Mouse (Mus musculus) kidney, embryonic 16.5 days (tissue): ENCODE data around the gene Grip2. TPM values are rescaled to one million over a fixed set of nuclear protein-coding genes. Genes with fewer than 3 reads are reported as not detected.

Experiments
- ATAC-seq: fragments of 200-750 bp; cut with Nextera tagmentation; 2 replicates; pipeline ENCODE4 v1.8.0; 2017; ENCODE audit warnings: moderate TSS enrichment; ENCODE audit not compliant: low FRiP score, low TSS enrichment
- H3K27ac ChIP-seq: fragments of 300-500 bp; sonication (generic); 2 replicates; pipeline ENCODE4 v1.5.1; 2014; ENCODE audit warnings: low read length
- H3K27me3 ChIP-seq: fragments of 300-500 bp; sonication (generic); 2 replicates; pipeline ENCODE4 v1.6.1; 2014; ENCODE audit warnings: low read length, control low read depth, mixed read lengths; ENCODE audit not compliant: insufficient read depth
- H3K36me3 ChIP-seq: fragments of 300-500 bp; sonication (generic); 2 replicates; pipeline ENCODE4 v1.6.1; 2014; ENCODE audit warnings: low read length, control low read depth, mixed read lengths; ENCODE audit not compliant: insufficient read depth
- H3K4me1 ChIP-seq: fragments of 300-500 bp; sonication (generic); 2 replicates; pipeline ENCODE4 v1.6.1; 2014; ENCODE audit warnings: low read length, control low read depth, mixed read lengths; ENCODE audit not compliant: insufficient read depth
- H3K4me2 ChIP-seq: fragments of 300-500 bp; sonication (generic); replicated peaks from 2 replicates; pipeline ENCODE4 v1.6.1; 2014; ENCODE audit warnings: low read depth, low read length
- H3K4me3 ChIP-seq: fragments of 300-500 bp; sonication (generic); 2 replicates; pipeline ENCODE4 v1.5.1; 2014; ENCODE audit warnings: mild to moderate bottlenecking, low read length
- H3K9ac ChIP-seq: fragments of 300-500 bp; sonication (generic); replicated peaks from 2 replicates; pipeline ENCODE4 v1.6.1; 2014; ENCODE audit warnings: low read length
- H3K9me3 ChIP-seq: fragments of 300-500 bp; sonication (generic); 2 replicates; pipeline ENCODE4 v1.6.1; 2016; ENCODE audit warnings: low read length, control low read depth
- WGBS: fragments of 180-500 bp; shearing (Covaris S2); extraction: QIAGEN DNeasy Blood & Tissue Kit; methylation state at CpG from one replicate; pipeline ENCODE4 v1.1.7; 2014; 5-methylcytosine and 5-hydroxymethylcytosine counted together
- polyA plus RNA-seq: library from polyadenylated mRNA; unstranded; fragments of >200 nt; fragmentation: Nextera tagmentation; extraction: Ambion mirVana; gene quantifications from 2 replicates; pipeline ENCODE4 v1.2.1, GENCODE M21; 2015

Gene Grip2
- polyA plus RNA-seq, 1 experiment from 2014 or later = 0.84 TPM

DNA sequence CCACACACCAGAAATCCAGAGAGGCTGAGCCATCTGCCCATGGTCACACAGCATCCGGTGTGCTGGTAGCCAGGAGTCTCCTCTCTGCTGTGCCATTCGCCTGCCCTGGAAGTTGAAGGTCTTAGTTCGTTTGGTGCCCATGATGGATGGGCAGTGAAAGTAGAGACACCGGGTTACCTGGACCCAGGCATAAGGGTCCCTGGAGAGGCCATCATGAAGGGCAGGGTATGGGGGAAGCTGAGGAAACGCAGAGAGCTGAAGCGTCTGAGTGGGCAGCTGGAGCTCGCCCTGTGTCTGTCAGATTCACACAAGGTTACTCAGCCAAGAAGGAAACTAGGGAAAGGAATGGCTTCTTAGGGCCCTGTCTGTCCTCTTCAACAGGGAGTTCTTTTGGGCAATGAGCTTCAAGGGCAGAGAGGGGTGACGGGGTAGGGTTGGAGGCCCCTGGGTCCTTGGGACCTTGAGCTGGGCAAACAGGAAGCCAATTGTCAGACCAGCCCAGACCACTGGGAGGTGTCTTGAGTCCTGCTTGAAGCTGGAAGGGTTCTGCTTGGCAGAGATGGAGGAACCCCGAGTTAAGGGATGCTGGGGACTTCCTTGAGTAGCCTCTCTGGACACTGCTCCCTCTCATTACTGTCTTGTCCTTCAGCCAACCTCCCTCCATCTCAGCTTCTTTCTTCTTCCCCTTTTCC, 64.9 kb downstream of the Grip2 start:
- Histone ChIP-seq H3K4me3 (no peak overlapping the region), H3K4me1 (no peaks in the 10 kb centered on the region), H3K36me3 (peaks cover 10% of the 10 kb centered on the region), H3K4me2 (no peak overlapping the region), H3K9me3 (no peaks in the 10 kb centered on the region), H3K9ac (no peak overlapping the region), H3K27ac (no peak overlapping the region), H3K27me3 (no peaks in the 10 kb centered on the region)
- 78% methylated on average over 9 of the region's 9 CpGs for WGBS
- no peak for ATAC-seq

DNA sequence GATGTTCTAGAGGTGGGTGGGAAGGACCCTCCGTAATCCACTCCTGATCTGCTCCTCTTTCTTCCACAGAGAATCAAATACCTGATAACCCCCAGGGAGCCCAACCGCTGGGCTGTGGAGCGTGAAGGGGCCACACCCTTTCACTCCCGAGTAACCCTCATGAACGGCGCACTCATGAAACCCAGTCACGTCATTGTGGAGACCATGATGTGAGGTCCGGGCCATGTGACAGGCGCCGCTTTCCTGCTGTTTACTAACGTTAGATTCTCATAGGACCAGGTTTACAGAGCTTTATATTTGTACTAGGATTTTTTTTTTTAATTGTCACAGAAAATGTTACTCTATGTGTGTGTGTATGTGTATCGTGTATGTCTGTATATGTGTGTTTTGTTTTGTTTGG, 72.2 kb downstream of the Grip2 start:
- Histone ChIP-seq H3K4me2 (no peak overlapping the region), H3K4me3 (no peak overlapping the region), H3K27ac (no peak overlapping the region), H3K9me3 (no peaks in the 10 kb centered on the region), H3K9ac (no peak overlapping the region), H3K27me3 (no peaks in the 10 kb centered on the region), H3K36me3 (peaks cover 49% of the 10 kb centered on the region), H3K4me1 (peaks cover 8% of the 10 kb centered on the region)
- 71% methylated on average over 12 of the region's 12 CpGs for WGBS
- ATAC-seq = no peak

DNA sequence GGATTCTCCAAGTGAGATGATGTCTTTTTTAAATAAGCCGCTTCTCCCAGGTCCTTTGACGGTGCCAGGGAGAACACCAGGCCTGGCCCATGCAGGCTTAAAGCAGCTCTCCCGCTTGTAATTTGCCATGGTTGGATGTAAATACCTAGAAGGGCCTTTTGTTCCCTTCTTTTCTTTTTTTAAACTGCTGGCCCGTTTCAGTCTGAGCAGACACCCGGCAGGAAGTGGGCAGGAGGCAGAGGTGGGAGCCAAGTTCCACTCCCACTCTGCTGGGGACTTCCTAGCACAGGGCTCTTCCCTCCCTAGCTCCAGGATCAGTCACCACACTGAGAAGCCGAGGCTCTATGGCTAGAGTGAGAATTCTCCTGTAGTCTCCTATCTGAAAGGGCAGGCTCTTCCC, 73.0 kb downstream of the Grip2 start:
- Histone ChIP-seq H3K4me2 (no peak overlapping the region), H3K27me3 (no peaks in the 10 kb centered on the region), H3K4me1 (peaks cover 8% of the 10 kb centered on the region), H3K36me3 (peaks cover 51% of the 10 kb centered on the region), H3K9ac (no peak overlapping the region; the same call in 1 of the 2 replicates), H3K27ac (peak overlapping the region; percentile 41; the same call in 1 of the 2 replicates), H3K9me3 (no peaks in the 10 kb centered on the region; the same call in 1 of the 2 replicates), H3K4me3 (no peak overlapping the region)
- no peak for ATAC-seq
- WGBS = 53% methylated on average over 6 of the region's 6 CpGs

DNA sequence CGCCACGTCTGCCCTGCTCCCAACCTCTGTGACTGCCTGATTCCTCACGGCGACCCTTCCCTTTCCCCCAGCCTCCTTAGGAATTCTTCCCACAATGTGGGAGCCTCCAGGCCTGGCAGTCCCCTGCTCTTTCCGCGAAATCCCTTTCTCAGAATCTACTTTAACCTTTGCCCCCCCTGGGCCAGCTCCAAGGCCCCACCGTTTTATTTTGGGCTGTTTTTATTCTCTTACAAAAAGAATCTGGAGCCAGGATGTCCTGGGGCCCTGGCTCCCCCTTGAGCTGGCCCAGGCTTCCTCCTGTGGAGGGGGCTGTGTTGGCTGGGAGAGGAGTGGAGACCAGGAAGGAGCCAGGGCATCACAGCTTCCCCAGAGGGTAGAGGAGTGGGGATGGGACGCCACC, 74.2 kb downstream of the Grip2 start:
- H3K4me2 ChIP-seq = no peak overlapping the region
- H3K4me3 ChIP-seq = no peak overlapping the region
- no peaks in the 10 kb centered on the region for H3K27me3 ChIP-seq
- no peak for ATAC-seq
- 44% methylated on average over 8 of the region's 8 CpGs for WGBS
- H3K4me1 ChIP-seq = peaks cover 8% of the 10 kb centered on the region
- H3K36me3 ChIP-seq = peaks cover 56% of the 10 kb centered on the region
- H3K9me3 ChIP-seq = no peaks in the 10 kb centered on the region; the same call in 1 of the 2 replicates
- no peak overlapping the region; the same call in 1 of the 2 replicates for H3K27ac ChIP-seq
- H3K9ac ChIP-seq = no peak overlapping the region

DNA sequence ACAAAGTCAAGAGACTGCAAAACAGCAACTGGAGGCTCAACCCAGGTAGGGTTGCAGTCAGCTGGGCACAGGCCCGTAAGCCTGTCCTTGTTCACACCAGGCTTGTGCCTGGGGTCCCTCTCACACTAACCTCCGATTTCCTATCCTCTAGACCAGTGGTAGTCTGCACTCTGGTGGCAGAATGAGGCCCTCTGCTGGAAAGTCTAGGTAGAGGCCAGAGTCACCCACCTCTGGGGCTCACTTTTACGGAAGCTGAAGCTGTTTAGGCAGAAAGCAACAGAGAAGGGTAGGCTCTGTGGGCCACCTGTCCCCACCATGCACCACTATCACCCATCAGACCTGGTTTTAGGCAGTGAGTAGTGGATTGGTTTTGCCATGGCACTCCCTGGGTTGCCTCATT, 76.1 kb downstream of the Grip2 start:
- no peak overlapping the region for H3K9ac ChIP-seq
- no peaks in the 10 kb centered on the region for H3K27me3 ChIP-seq
- WGBS = 69% methylated on average over 3 of the region's 3 CpGs
- no peak overlapping the region for H3K4me2 ChIP-seq
- H3K36me3 ChIP-seq = peaks cover 61% of the 10 kb centered on the region
- no peaks in the 10 kb centered on the region; the same call in 1 of the 2 replicates for H3K9me3 ChIP-seq
- peaks cover 8% of the 10 kb centered on the region for H3K4me1 ChIP-seq
- no peak overlapping the region for H3K4me3 ChIP-seq
- no peak overlapping the region for H3K27ac ChIP-seq
- no peak for ATAC-seq

DNA sequence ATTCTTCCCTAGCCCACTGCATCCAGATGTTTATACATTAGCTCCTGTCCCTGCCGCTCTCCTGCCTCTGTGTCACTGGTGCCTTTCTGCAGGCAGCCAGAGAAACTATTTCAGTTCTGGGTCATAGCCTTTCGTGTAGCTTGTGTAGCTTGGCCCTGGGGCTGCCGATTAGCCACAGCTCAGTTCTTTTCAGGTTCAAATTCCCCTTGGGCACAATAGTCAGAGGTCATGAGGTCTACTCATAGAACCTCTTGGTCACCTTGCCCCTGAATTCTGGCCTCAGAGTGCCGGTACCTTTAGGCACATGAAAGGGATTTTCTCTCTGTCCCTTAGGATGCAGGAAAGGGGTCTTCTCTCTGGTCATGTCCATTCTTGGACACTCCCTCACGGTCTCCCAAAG, 80.3 kb downstream of the Grip2 start:
- Histone ChIP-seq H3K9ac (no peak overlapping the region), H3K4me1 (peaks cover 14% of the 10 kb centered on the region), H3K36me3 (peaks cover 70% of the 10 kb centered on the region), H3K4me3 (no peak overlapping the region), H3K9me3 (no peaks in the 10 kb centered on the region; the same call in 1 of the 2 replicates), H3K4me2 (no peak overlapping the region), H3K27ac (peak overlapping the region; percentile 61; the same call in 1 of the 2 replicates), H3K27me3 (no peaks in the 10 kb centered on the region)
- 63% methylated on average over 5 of the region's 5 CpGs for WGBS
- ATAC-seq = no peak

DNA sequence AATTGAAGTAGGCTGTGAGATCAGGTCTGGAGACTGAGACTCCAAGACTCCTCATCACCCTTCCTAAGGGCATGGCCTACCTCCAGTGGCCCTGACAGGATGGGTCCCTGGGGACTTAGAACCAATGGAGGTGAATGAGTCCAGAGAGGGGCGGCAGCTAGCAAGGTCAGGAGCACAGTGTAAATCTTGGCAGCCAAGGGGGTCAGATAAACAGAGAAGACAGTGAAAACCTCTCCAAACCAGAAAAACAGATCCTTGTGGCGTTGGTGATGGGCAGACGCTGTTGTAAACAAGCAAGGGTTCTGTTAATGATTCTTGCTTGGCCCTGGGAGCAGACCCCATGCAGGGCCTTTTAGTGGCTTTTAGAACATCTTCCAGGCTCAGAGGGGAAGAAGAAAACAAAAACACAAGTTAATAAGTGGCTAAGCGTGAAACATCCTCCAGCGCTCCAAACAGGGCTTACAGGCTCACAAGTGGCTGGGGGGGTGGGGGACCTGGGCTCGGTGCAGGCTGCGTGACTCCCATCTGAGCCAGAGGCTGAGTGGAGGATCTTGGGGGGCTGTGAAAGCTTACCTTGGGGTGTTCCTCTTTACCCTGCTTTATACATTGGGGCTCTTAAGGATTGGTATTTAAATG, 81.0 kb downstream of the Grip2 start:
- H3K27ac ChIP-seq = peak overlapping the region; percentile 61
- peak; percentile 52 for ATAC-seq
- no peaks in the 10 kb centered on the region for H3K27me3 ChIP-seq
- WGBS = 55% methylated on average over 7 of the region's 7 CpGs
- no peak overlapping the region for H3K4me2 ChIP-seq
- H3K9ac ChIP-seq = no peak overlapping the region
- peaks cover 68% of the 10 kb centered on the region for H3K36me3 ChIP-seq
- no peaks in the 10 kb centered on the region; the same call in 1 of the 2 replicates for H3K9me3 ChIP-seq
- peaks cover 14% of the 10 kb centered on the region for H3K4me1 ChIP-seq
- H3K4me3 ChIP-seq = no peak overlapping the region

DNA sequence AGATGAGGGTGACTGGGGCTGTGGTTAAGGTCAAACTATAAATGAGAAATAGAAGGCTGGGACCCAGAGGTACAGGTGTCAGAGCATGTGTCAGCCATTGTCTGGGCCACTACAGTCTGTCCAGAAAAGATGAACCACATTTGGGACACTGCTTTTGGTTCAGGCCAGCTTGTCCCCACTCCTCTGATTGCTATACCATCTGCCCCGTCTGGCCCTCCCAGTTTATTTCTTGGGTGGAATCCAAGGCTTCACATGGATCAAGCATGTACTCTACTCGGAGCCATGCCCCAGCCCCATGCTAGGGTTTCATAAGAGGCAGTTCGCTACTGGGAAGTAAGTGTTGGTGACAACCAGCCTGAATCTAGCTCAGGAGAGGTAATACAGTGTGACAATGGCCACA, 81.8 kb downstream of the Grip2 start:
- H3K4me2 ChIP-seq = no peak overlapping the region
- H3K9me3 ChIP-seq = no peaks in the 10 kb centered on the region; the same call in 1 of the 2 replicates
- H3K36me3 ChIP-seq = peaks cover 68% of the 10 kb centered on the region
- H3K4me3 ChIP-seq = no peak overlapping the region
- peak overlapping the region; percentile 5; the same call in 1 of the 2 replicates for H3K27ac ChIP-seq
- no peak overlapping the region for H3K9ac ChIP-seq
- peaks cover 14% of the 10 kb centered on the region for H3K4me1 ChIP-seq
- ATAC-seq = no peak
- WGBS = 80% methylated on average over 3 of the region's 3 CpGs
- no peaks in the 10 kb centered on the region for H3K27me3 ChIP-seq

DNA sequence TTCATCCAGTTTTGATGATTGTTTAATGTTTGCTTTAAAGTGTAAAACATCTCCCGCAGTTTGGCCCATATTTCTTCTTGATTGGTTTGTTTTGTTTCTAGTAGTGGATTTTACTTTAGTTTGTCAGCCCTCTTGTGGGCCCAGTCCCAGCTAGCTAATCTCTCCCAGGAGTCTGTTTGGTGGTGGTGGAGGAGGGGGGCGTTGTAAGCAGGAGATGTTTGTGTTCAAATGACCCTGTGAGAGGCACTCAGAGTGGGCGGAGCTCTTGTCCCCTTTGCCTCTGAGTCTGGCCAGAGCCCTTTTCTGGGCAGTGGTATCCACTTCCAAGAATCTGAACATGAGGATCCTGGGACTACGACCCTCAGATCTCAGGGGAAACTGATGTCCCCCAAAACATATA, 83.2 kb downstream of the Grip2 start:
- WGBS = 38% methylated on average over 4 of the region's 4 CpGs
- Histone ChIP-seq H3K9me3 (no peaks in the 10 kb centered on the region), H3K4me2 (no peak overlapping the region), H3K4me3 (no peak overlapping the region), H3K9ac (no peak overlapping the region), H3K4me1 (peaks cover 14% of the 10 kb centered on the region), H3K27ac (peak overlapping the region; percentile 35; the same call in 1 of the 2 replicates), H3K36me3 (peaks cover 69% of the 10 kb centered on the region), H3K27me3 (no peaks in the 10 kb centered on the region)
- no peak; the same call in 1 of the 2 replicates for ATAC-seq

DNA sequence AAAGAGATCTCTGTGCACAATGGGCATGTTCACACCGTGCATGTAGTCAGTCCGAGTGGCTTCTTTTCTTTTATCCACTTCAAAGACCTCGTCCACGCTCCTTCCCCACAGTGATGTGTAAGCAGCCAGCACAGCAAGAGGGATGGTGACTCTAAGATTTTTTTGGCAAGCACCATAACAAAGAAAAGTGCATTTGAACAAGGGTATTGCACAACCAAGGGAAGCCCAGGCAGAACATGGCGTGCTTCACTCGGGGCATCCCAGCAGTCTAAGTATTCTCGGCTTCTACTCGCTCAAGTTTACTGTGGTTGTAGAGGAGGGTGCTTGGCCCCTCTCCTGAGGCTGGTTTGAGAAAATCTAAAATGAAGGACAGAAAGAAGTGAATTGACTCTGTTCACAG, 84.1 kb downstream of the Grip2 start:
- no peak overlapping the region; the same call in 1 of the 2 replicates for H3K27ac ChIP-seq
- H3K9ac ChIP-seq = no peak overlapping the region
- peaks cover 14% of the 10 kb centered on the region for H3K4me1 ChIP-seq
- H3K9me3 ChIP-seq = no peaks in the 10 kb centered on the region
- no peak overlapping the region for H3K4me3 ChIP-seq
- no peaks in the 10 kb centered on the region for H3K27me3 ChIP-seq
- H3K4me2 ChIP-seq = no peak overlapping the region
- WGBS = 88% methylated on average over 8 of the region's 8 CpGs
- ATAC-seq = no peak
- peaks cover 69% of the 10 kb centered on the region for H3K36me3 ChIP-seq
